8 mouse cellular contexts compared by ENCODE assay signal in genomic region chr13:96175591-96176212, GRCm38 (mm10). TPM values are rescaled to one million over a fixed set of nuclear protein-coding genes. Genes with fewer than 3 reads are reported as not detected.
DNase-seq lines count a peak whose midpoint lies in the region; ATAC-seq and TF ChIP-seq lines count a peak whose summit lies in the region.

No protein-coding gene starts in this region.

- ATAC-seq in midbrain, embryonic 13.5 days: peak; percentile 94
- ATAC-seq in midbrain, embryonic 11.5 days (ENCODE audit: low FRiP score): no peak
- ATAC-seq in forebrain, postnatal 0 days: peak; percentile 97
- ATAC-seq in hindbrain, embryonic 14.5 days (ENCODE audit: low FRiP score): peak; percentile 91
- peak; percentile 79 for ATAC-seq in limb, embryonic 14.5 days (ENCODE audit: low FRiP score, low read depth)
- ATAC-seq in liver, embryonic 12.5 days: no peak

- H3K9me3 ChIP-seq in midbrain, embryonic 13.5 days: no peaks in the 10 kb centered on the region
- no peaks in the 10 kb centered on the region for H3K9me3 ChIP-seq in midbrain, embryonic 11.5 days (ENCODE audit: control insufficient read depth, low read length)
- H3K9me3 ChIP-seq in forebrain, postnatal 0 days (ENCODE audit: low read length): no peaks in the 10 kb centered on the region
- H3K9me3 ChIP-seq in hindbrain, embryonic 14.5 days (ENCODE audit: control insufficient read depth, low read length): no peaks in the 10 kb centered on the region
- no peaks in the 10 kb centered on the region for H3K9me3 ChIP-seq in limb, embryonic 14.5 days (ENCODE audit: control insufficient read depth, low read length)
- no peaks in the 10 kb centered on the region for H3K9me3 ChIP-seq in liver, embryonic 12.5 days (replicated peaks)

- no peaks in the 10 kb centered on the region for H3K27me3 ChIP-seq in midbrain, embryonic 13.5 days
- no peaks in the 10 kb centered on the region for H3K27me3 ChIP-seq in midbrain, embryonic 11.5 days (ENCODE audit: control insufficient read depth, insufficient read depth, low read length)
- no peaks in the 10 kb centered on the region for H3K27me3 ChIP-seq in forebrain, postnatal 0 days (ENCODE audit: insufficient read depth, low read length)
- no peaks in the 10 kb centered on the region for H3K27me3 ChIP-seq in hindbrain, embryonic 14.5 days (ENCODE audit: control insufficient read depth, insufficient read depth, low read length)
- H3K27me3 ChIP-seq in limb, embryonic 14.5 days (ENCODE audit: control insufficient read depth, insufficient read depth, low read length): no peaks in the 10 kb centered on the region
- H3K27me3 ChIP-seq in liver, embryonic 12.5 days (replicated peaks): no peaks in the 10 kb centered on the region

- H3K9ac ChIP-seq in midbrain, embryonic 13.5 days (replicated peaks): no peak overlapping the region
- no peak overlapping the region for H3K9ac ChIP-seq in midbrain, embryonic 11.5 days (ENCODE audit: low read length)
- H3K9ac ChIP-seq in forebrain, postnatal 0 days: no peak overlapping the region
- H3K9ac ChIP-seq in hindbrain, embryonic 14.5 days: no peak overlapping the region
- no peak overlapping the region for H3K9ac ChIP-seq in limb, embryonic 14.5 days (ENCODE audit: low read depth, low read length, severe bottlenecking)
- H3K9ac ChIP-seq in liver, embryonic 12.5 days: no peak overlapping the region

- H3K4me2 ChIP-seq in midbrain, embryonic 13.5 days (replicated peaks): no peak overlapping the region
- H3K4me2 ChIP-seq in midbrain, embryonic 11.5 days: no peak overlapping the region
- no peak overlapping the region for H3K4me2 ChIP-seq in forebrain, postnatal 0 days (ENCODE audit: low read depth)
- no peak overlapping the region for H3K4me2 ChIP-seq in hindbrain, embryonic 14.5 days (replicated peaks)
- no peak overlapping the region for H3K4me2 ChIP-seq in limb, embryonic 14.5 days (replicated peaks; ENCODE audit: low read depth, low read length, severe bottlenecking)
- H3K4me2 ChIP-seq in liver, embryonic 12.5 days: no peak overlapping the region

- H3K4me1 ChIP-seq in midbrain, embryonic 13.5 days (replicated peaks): peaks cover 4% of the 10 kb centered on the region; the same call in 1 of the 2 replicates
- no peaks in the 10 kb centered on the region for H3K4me1 ChIP-seq in midbrain, embryonic 11.5 days (ENCODE audit: control insufficient read depth, insufficient read depth, low read length)
- H3K4me1 ChIP-seq in forebrain, postnatal 0 days (ENCODE audit: insufficient read depth): no peaks in the 10 kb centered on the region
- 0 out of 2 replicates have a peak, but pooled peaks cover 6% of the 10 kb centered on the region for H3K4me1 ChIP-seq in hindbrain, embryonic 14.5 days (replicated peaks; ENCODE audit: control insufficient read depth, insufficient read depth, low read length)
- peaks cover 7% of the 10 kb centered on the region for H3K4me1 ChIP-seq in limb, embryonic 14.5 days (ENCODE audit: control insufficient read depth, insufficient read depth, low read length)
- H3K4me1 ChIP-seq in liver, embryonic 12.5 days: no peaks in the 10 kb centered on the region

- TF ChIP-seq POLR2A in limb, embryonic 14.5 days (IDR thresholded peaks at IDR 0.05; ENCODE audit: borderline replicate concordance, extremely low read depth, insufficient read depth, insufficient read length): no peak

- TF ChIP-seq CTCF in forebrain, postnatal 0 days (IDR thresholded peaks at IDR 0.05; ENCODE audit: low read depth): no peak

- no peak for DNase-seq in midbrain, embryonic 11.5 days (ENCODE audit: low spot score, missing footprints)
- peak; percentile 87 for DNase-seq in forebrain, postnatal 0 days
- DNase-seq in hindbrain, embryonic 14.5 days (ENCODE audit: low spot score): peak; percentile 78
- DNase-seq in limb, embryonic 14.5 days (ENCODE audit: low spot score): peak; percentile 81
- DNase-seq in T-cell, adult 2 months (ENCODE audit: low spot score): no peak
- no peak for DNase-seq in kidney, adult 11 months

- peak overlapping the region; percentile 58; the same call in 1 of the 2 replicates for H3K27ac ChIP-seq in midbrain, embryonic 13.5 days
- H3K27ac ChIP-seq in midbrain, embryonic 11.5 days (ENCODE audit: low read depth, low read length): no peak overlapping the region
- H3K27ac ChIP-seq in forebrain, postnatal 0 days (ENCODE audit: low read depth, low read length): peak overlapping the region; percentile 57
- H3K27ac ChIP-seq in hindbrain, embryonic 14.5 days: peak overlapping the region; percentile 68; the same call in 1 of the 2 replicates
- H3K27ac ChIP-seq in limb, embryonic 14.5 days (replicated peaks; ENCODE audit: low read depth, low read length): no peak overlapping the region
- H3K27ac ChIP-seq in liver, embryonic 12.5 days: no peak overlapping the region

- 62% methylated on average over 8 of the region's 8 CpGs for whole genome bisulfite sequencing in midbrain, embryonic 13.5 days
- 85% methylated on average over 8 of the region's 8 CpGs for WGBS in midbrain, embryonic 11.5 days
- 21% methylated on average over 8 of the region's 8 CpGs for WGBS in forebrain, postnatal 0 days
- 40% methylated on average over 8 of the region's 8 CpGs for WGBS in hindbrain, embryonic 14.5 days
- 25% methylated on average over 8 of the region's 8 CpGs for WGBS in limb, embryonic 14.5 days
- WGBS in liver, embryonic 12.5 days (ENCODE audit: insufficient replicate concordance): 71% methylated on average over 8 of the region's 8 CpGs

- H3K4me3 ChIP-seq in midbrain, embryonic 13.5 days (replicated peaks): no peak overlapping the region
- no peak overlapping the region for H3K4me3 ChIP-seq in midbrain, embryonic 11.5 days (ENCODE audit: low read depth, low read length)
- H3K4me3 ChIP-seq in forebrain, postnatal 0 days (ENCODE audit: low read depth, low read length): no peak overlapping the region
- H3K4me3 ChIP-seq in hindbrain, embryonic 14.5 days (replicated peaks; ENCODE audit: low read length): no peak overlapping the region
- H3K4me3 ChIP-seq in limb, embryonic 14.5 days (replicated peaks; ENCODE audit: low read length): no peak overlapping the region
- H3K4me3 ChIP-seq in liver, embryonic 12.5 days: no peak overlapping the region

- no peaks in the 10 kb centered on the region for H3K36me3 ChIP-seq in midbrain, embryonic 13.5 days
- H3K36me3 ChIP-seq in midbrain, embryonic 11.5 days (ENCODE audit: control insufficient read depth, insufficient read depth, low read length): no peaks in the 10 kb centered on the region
- H3K36me3 ChIP-seq in forebrain, postnatal 0 days (ENCODE audit: insufficient read depth): no peaks in the 10 kb centered on the region
- H3K36me3 ChIP-seq in hindbrain, embryonic 14.5 days (replicated peaks; ENCODE audit: control insufficient read depth, insufficient read depth): no peaks in the 10 kb centered on the region
- no peaks in the 10 kb centered on the region for H3K36me3 ChIP-seq in limb, embryonic 14.5 days (ENCODE audit: control insufficient read depth, insufficient read depth, low read length)
- H3K36me3 ChIP-seq in liver, embryonic 12.5 days: no peaks in the 10 kb centered on the region

RNA-seq across cellular contexts. Expression of gene Sv2c, which starts 43.3 kb away (rescaled TPM):
- polyA plus RNA-seq in midbrain, embryonic 13.5 days (2015; fragmentation: Nextera tagmentation; extraction: Ambion mirVana): 2.8 and 3.4 TPM in 2 replicates
- polyA plus RNA-seq in midbrain, embryonic 11.5 days (2014; fragmentation: Nextera tagmentation; extraction: Ambion mirVana): 0.95 and 1.1 TPM in 2 replicates
- 9.4 and 11.6 TPM in 2 replicates for total RNA-seq in forebrain, postnatal 0 days (2014; rRNA removed)
- 2.7 and 6.5 TPM in 2 replicates for polyA plus RNA-seq in forebrain, postnatal 0 days (2015; fragmentation: Nextera tagmentation; extraction: Ambion mirVana)
- 50.2 and 55.7 TPM in 2 replicates for polyA plus RNA-seq in hindbrain, embryonic 14.5 days (2014; fragmentation: Nextera tagmentation; extraction: Ambion mirVana)
- 1.3 TPM in 2 replicates for polyA plus RNA-seq in limb, embryonic 14.5 days (2012; rRNA removed)
- polyA plus RNA-seq in limb, embryonic 14.5 days (2014; fragmentation: Nextera tagmentation; extraction: Ambion mirVana): 1.5 and 1.9 TPM in 2 replicates
- 0.07 and 0.12 TPM in 2 replicates for polyA plus RNA-seq in liver, embryonic 12.5 days (2016; fragmentation: Nextera tagmentation; extraction: Ambion mirVana)

Comparison
In these comparisons a context has a peak if more than half of its experiments do, and no peak if none do; other contexts are left out.
1. ATAC-seq: peak in midbrain, embryonic 13.5 days (single experiment), forebrain, postnatal 0 days (single experiment), hindbrain, embryonic 14.5 days (single experiment) and limb, embryonic 14.5 days (single experiment); none in midbrain, embryonic 11.5 days (single experiment) and liver, embryonic 12.5 days (single experiment).
2. H3K27ac ChIP-seq: peak in midbrain, embryonic 13.5 days (single experiment), forebrain, postnatal 0 days (single experiment) and hindbrain, embryonic 14.5 days (single experiment); none in midbrain, embryonic 11.5 days (single experiment), limb, embryonic 14.5 days (single experiment) and liver, embryonic 12.5 days (single experiment).
3. DNase-seq: peak in forebrain, postnatal 0 days (single experiment), hindbrain, embryonic 14.5 days (single experiment) and limb, embryonic 14.5 days (single experiment); none in midbrain, embryonic 11.5 days (single experiment), T-cell, adult 2 months (single experiment) and kidney, adult 11 months (single experiment).